Mouse (Mus musculus) NIH3T3 (cell line): ENCODE results near the gene Serpine1.

Experiments
- DNase-seq: peaks from one replicate; pipeline ENCODE4 v3.0.0-alpha.2; 2012; ENCODE audit warnings: low read depth

The Serpine1 gene

DNA sequence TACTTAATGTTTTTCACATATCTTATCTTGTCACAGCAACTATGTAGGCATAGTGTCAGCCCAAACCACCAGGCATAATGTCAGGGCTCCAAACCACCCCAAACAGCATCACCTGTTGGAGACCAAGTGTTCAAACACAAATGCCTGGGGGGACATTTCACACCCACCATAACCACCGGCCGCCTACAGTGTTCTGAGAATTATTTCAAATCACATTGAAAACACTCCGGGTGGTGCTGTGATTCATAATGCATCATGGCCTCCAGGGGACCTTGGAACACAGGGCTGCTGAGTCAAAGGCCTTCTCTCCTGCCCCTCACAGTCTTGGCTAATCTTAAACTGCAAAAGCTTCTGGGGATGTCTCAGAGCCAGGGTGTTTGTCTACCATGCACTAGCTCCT lies 56.2 kb downstream of the Serpine1 start:
- DNase-seq = peak; percentile 89

DNA sequence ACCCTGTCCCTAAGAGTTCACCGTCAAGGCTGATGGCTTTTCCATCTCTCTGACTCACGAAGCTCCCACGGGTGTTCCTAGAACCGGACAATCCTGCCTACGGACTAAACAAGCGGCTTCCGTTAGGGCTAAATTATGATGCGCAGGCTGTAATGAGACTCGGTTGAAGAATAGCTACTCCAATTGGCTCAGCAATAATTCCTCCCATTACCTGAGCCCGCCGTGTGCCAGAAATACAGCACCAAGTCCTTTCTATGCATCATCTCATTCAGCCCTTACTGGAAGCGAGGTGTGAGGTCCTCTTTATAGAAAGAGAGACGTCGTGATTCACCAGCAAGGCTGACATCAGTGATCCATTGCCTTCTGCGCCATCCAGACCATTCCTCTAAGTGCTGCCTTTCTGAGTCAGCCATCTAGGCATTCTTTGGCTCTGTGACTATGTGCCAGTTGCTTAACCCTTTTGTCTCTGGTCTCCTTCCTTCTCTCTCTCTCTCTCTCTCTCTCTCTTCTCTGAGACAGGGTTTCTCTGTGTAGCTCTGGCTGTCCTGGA lies 59.6 kb downstream of the Serpine1 start:
- peak; percentile 85 for DNase-seq
